Mouse (Mus musculus) heart, postnatal 4 days (tissue): ENCODE measurements around the gene Ttc16. TPM values are rescaled to one million over a fixed set of nuclear protein-coding genes. Genes with fewer than 3 reads are reported as not detected.

Experiments used
- DNase-seq: peaks from one replicate; pipeline ENCODE4 v3.0.0; 2021
- total RNA-seq, 2 experiments: library from RNA; stranded (reverse); gene quantifications; 2 replicates each; pipeline ENCODE4 v1.2.3; 2021

The Ttc16 gene
- total RNA-seq, 2 experiments from 2014 or later: 0.09 to 0.36 TPM

- DNase-seq: no peak
These were observed 4.3 kb upstream of the Ttc16 start for GRCm38 (mm10) chr2:32779714-32780113.

- peak; percentile 85 for DNase-seq
These were observed 3.7 kb upstream of the Ttc16 start for GRCm38 (mm10) chr2:32779131-32779530.

GRCm38 (mm10) chr2:32778081-32778480 lies 2.6 kb upstream of the Ttc16 start:
- DNase-seq: no peak

- no peak for DNase-seq
These were observed 759 bp upstream of the Ttc16 start for GRCm38 (mm10) chr2:32776192-32776591.

- DNase-seq: no peak
These were observed 2.7 kb downstream of the Ttc16 start for GRCm38 (mm10) chr2:32772626-32773279.

GRCm38 (mm10) chr2:32771886-32772285 lies 3.5 kb downstream of the Ttc16 start:
- no peak for DNase-seq

- DNase-seq: no peak
These were observed 5.9 kb downstream of the Ttc16 start for GRCm38 (mm10) chr2:32769327-32770085.

- no peak for DNase-seq
These were observed 6.7 kb downstream of the Ttc16 start for GRCm38 (mm10) chr2:32768661-32769285.

- no peak for DNase-seq
These were observed 8.2 kb downstream of the Ttc16 start for GRCm38 (mm10) chr2:32767241-32767640.

GRCm38 (mm10) chr2:32763353-32763752 lies 12.1 kb downstream of the Ttc16 start:
- no peak for DNase-seq

- no peak for DNase-seq
These were observed 13.6 kb downstream of the Ttc16 start for GRCm38 (mm10) chr2:32761859-32762258.

- DNase-seq: no peak
These were observed 14.1 kb downstream of the Ttc16 start for GRCm38 (mm10) chr2:32761361-32761760.

- DNase-seq: no peak
These were observed 16.4 kb downstream of the Ttc16 start for GRCm38 (mm10) chr2:32759001-32759400.

- no peak for DNase-seq
These were observed 16.9 kb downstream of the Ttc16 start for GRCm38 (mm10) chr2:32758503-32758902.

- peak; percentile 98 for DNase-seq
These were observed 18.2 kb downstream of the Ttc16 start, which contains the start of gene Tor2a for GRCm38 (mm10) chr2:32757056-32757845. Gene Tor2a (plus strand): TSS chr2:32757234.

GRCm38 (mm10) chr2:32756674-32757055 lies 18.8 kb downstream of the Ttc16 start:
- DNase-seq: no peak

GRCm38 (mm10) chr2:32752181-32752580 lies 23.3 kb downstream of the Ttc16 start:
- no peak for DNase-seq

GRCm38 (mm10) chr2:32751665-32752033 lies 23.8 kb downstream of the Ttc16 start:
- no peak for DNase-seq

GRCm38 (mm10) chr2:32750887-32751664 lies 24.4 kb downstream of the Ttc16 start:
- DNase-seq: peak; percentile 76

- no peak for DNase-seq
These were observed 25.2 kb downstream of the Ttc16 start for GRCm38 (mm10) chr2:32750199-32750598.

- DNase-seq: no peak
These were observed 26.4 kb downstream of the Ttc16 start for GRCm38 (mm10) chr2:32749082-32749481.
